Mouse (Mus musculus): ENCODE results near the gene Hspa2. TPM values are rescaled to one million over a fixed set of nuclear protein-coding genes. Genes with fewer than 3 reads are reported as not detected.

Gene Hspa2
- polyA plus RNA-seq, 1 experiment from 2014 or later: 11.9 TPM

GRCm38 (mm10) chr12:76370831-76371571 is 33.0 kb upstream of the Hspa2 start:
- ATAC-seq: peak; percentile 75
- Histone ChIP-seq H3K9ac (peak overlapping the region; percentile 97), H3K4me1 (replicated peaks) (peaks cover 28% of the 10 kb centered on the region), H3K27ac (peak overlapping the region; percentile 100), H3K27me3 (replicated peaks) (no peaks in the 10 kb centered on the region), H3K36me3 (no peaks in the 10 kb centered on the region), H3K4me3 (replicated peaks) (peak overlapping the region; percentile 87), H3K9me3 (no peaks in the 10 kb centered on the region), H3K4me2 (replicated peaks) (peak overlapping the region; percentile 88)
- under 1% methylated on average over 61 of the region's 63 CpGs for whole genome bisulfite sequencing

GRCm38 (mm10) chr12:76372046-76372445 is 31.9 kb upstream of the Hspa2 start:
- H3K36me3 ChIP-seq: no peaks in the 10 kb centered on the region
- H3K4me1 ChIP-seq (replicated peaks): peaks cover 28% of the 10 kb centered on the region
- ATAC-seq: no peak
- peak overlapping the region; percentile 88 for H3K4me2 ChIP-seq (replicated peaks)
- no peaks in the 10 kb centered on the region for H3K27me3 ChIP-seq (replicated peaks)
- WGBS: 44% methylated on average over 7 of the region's 7 CpGs
- peak overlapping the region; percentile 97 for H3K9ac ChIP-seq
- H3K4me3 ChIP-seq (replicated peaks): peak overlapping the region; percentile 87
- no peaks in the 10 kb centered on the region for H3K9me3 ChIP-seq
- peak overlapping the region; percentile 100; the same call in 1 of the 2 replicates for H3K27ac ChIP-seq

GRCm38 (mm10) chr12:76372881-76373818 is 30.8 kb upstream of the Hspa2 start:
- no peak overlapping the region for H3K9ac ChIP-seq
- no peak for ATAC-seq
- H3K27me3 ChIP-seq (replicated peaks): no peaks in the 10 kb centered on the region
- no peak overlapping the region for H3K4me2 ChIP-seq (replicated peaks)
- H3K4me3 ChIP-seq (replicated peaks): no peak overlapping the region
- no peaks in the 10 kb centered on the region for H3K9me3 ChIP-seq
- 73% methylated on average over 6 of the region's 7 CpGs for WGBS
- H3K4me1 ChIP-seq (replicated peaks): peaks cover 18% of the 10 kb centered on the region
- no peak overlapping the region for H3K27ac ChIP-seq
- H3K36me3 ChIP-seq: no peaks in the 10 kb centered on the region

- Histone ChIP-seq H3K4me3 (replicated peaks) (no peak overlapping the region), H3K4me2 (replicated peaks) (no peak overlapping the region), H3K9me3 (no peaks in the 10 kb centered on the region), H3K27me3 (replicated peaks) (no peaks in the 10 kb centered on the region), H3K4me1 (replicated peaks) (peaks cover 13% of the 10 kb centered on the region), H3K9ac (no peak overlapping the region), H3K27ac (no peak overlapping the region), H3K36me3 (no peaks in the 10 kb centered on the region)
- 65% methylated on average over 6 of the region's 6 CpGs for WGBS
- ATAC-seq: no peak
Measured at GRCm38 (mm10) chr12:76373991-76374390, 30.0 kb upstream of the Hspa2 start.

GRCm38 (mm10) chr12:76374911-76375310 is 29.1 kb upstream of the Hspa2 start:
- H3K9me3 ChIP-seq: no peaks in the 10 kb centered on the region
- WGBS: 79% methylated on average over 4 of the region's 4 CpGs
- no peaks in the 10 kb centered on the region for H3K27me3 ChIP-seq (replicated peaks)
- no peaks in the 10 kb centered on the region for H3K36me3 ChIP-seq
- H3K4me2 ChIP-seq (replicated peaks): no peak overlapping the region
- H3K27ac ChIP-seq: no peak overlapping the region
- H3K4me3 ChIP-seq (replicated peaks): no peak overlapping the region
- H3K4me1 ChIP-seq (replicated peaks): peaks cover 13% of the 10 kb centered on the region
- ATAC-seq: no peak
- H3K9ac ChIP-seq: no peak overlapping the region

- no peak for ATAC-seq
- Histone ChIP-seq H3K4me1 (replicated peaks) (peaks cover 17% of the 10 kb centered on the region), H3K4me2 (replicated peaks) (no peak overlapping the region), H3K9ac (no peak overlapping the region), H3K27ac (no peak overlapping the region), H3K9me3 (no peaks in the 10 kb centered on the region), H3K27me3 (replicated peaks) (no peaks in the 10 kb centered on the region), H3K4me3 (replicated peaks) (no peak overlapping the region), H3K36me3 (no peaks in the 10 kb centered on the region)
- 86% methylated on average over 3 of the region's 3 CpGs for WGBS
Measured at GRCm38 (mm10) chr12:76375506-76375905, 28.5 kb upstream of the Hspa2 start.

- Histone ChIP-seq H3K9ac (no peak overlapping the region), H3K36me3 (no peaks in the 10 kb centered on the region), H3K9me3 (no peaks in the 10 kb centered on the region), H3K27ac (no peak overlapping the region), H3K4me1 (replicated peaks) (peaks cover 17% of the 10 kb centered on the region), H3K4me3 (replicated peaks) (no peak overlapping the region), H3K27me3 (replicated peaks) (no peaks in the 10 kb centered on the region), H3K4me2 (replicated peaks) (no peak overlapping the region)
- 55% methylated on average over 7 of the region's 7 CpGs for WGBS
- no peak for ATAC-seq
Measured at GRCm38 (mm10) chr12:76376649-76377048, 27.3 kb upstream of the Hspa2 start.

- H3K4me3 ChIP-seq (replicated peaks): no peak overlapping the region
- ATAC-seq: no peak
- 95% methylated on average over 6 of the region's 6 CpGs for WGBS
Measured at GRCm38 (mm10) chr12:76377059-76377458, 26.9 kb upstream of the Hspa2 start.

GRCm38 (mm10) chr12:76377726-76378125 is 26.2 kb upstream of the Hspa2 start:
- Histone ChIP-seq H3K27me3 (replicated peaks) (no peaks in the 10 kb centered on the region), H3K4me1 (replicated peaks) (peaks cover 8% of the 10 kb centered on the region), H3K9me3 (no peaks in the 10 kb centered on the region), H3K36me3 (no peaks in the 10 kb centered on the region), H3K27ac (no peak overlapping the region), H3K9ac (no peak overlapping the region), H3K4me2 (replicated peaks) (no peak overlapping the region), H3K4me3 (replicated peaks) (no peak overlapping the region)
- WGBS: 89% methylated on average over 3 of the region's 3 CpGs
- ATAC-seq: no peak

More at GRCm38 (mm10) chr12:76377059-76377458, 26.9 kb upstream of the Hspa2 start:
- Histone ChIP-seq H3K27me3 (replicated peaks) (no peaks in the 10 kb centered on the region), H3K36me3 (no peaks in the 10 kb centered on the region), H3K4me2 (replicated peaks) (no peak overlapping the region), H3K9me3 (no peaks in the 10 kb centered on the region), H3K9ac (no peak overlapping the region), H3K4me1 (replicated peaks) (peaks cover 14% of the 10 kb centered on the region), H3K27ac (no peak overlapping the region)

GRCm38 (mm10) chr12:76378556-76378955 is 25.4 kb upstream of the Hspa2 start:
- no peaks in the 10 kb centered on the region for H3K36me3 ChIP-seq
- peaks cover 4% of the 10 kb centered on the region; the same call in 1 of the 2 replicates for H3K4me1 ChIP-seq (replicated peaks)
- no peaks in the 10 kb centered on the region for H3K9me3 ChIP-seq
- H3K4me3 ChIP-seq (replicated peaks): no peak overlapping the region
- H3K9ac ChIP-seq: no peak overlapping the region
- H3K4me2 ChIP-seq (replicated peaks): no peak overlapping the region
- WGBS: 83% methylated on average over 5 of the region's 5 CpGs
- H3K27me3 ChIP-seq (replicated peaks): no peaks in the 10 kb centered on the region
- no peak for ATAC-seq
- H3K27ac ChIP-seq: no peak overlapping the region

- Histone ChIP-seq H3K36me3 (0 out of 2 replicates have a peak, but pooled peaks cover under 1% of the 10 kb centered on the region), H3K27me3 (replicated peaks) (no peaks in the 10 kb centered on the region), H3K9ac (no peak overlapping the region), H3K4me2 (replicated peaks) (no peak overlapping the region), H3K4me3 (replicated peaks) (no peak overlapping the region), H3K4me1 (replicated peaks) (peaks cover 4% of the 10 kb centered on the region; the same call in 1 of the 2 replicates), H3K9me3 (no peaks in the 10 kb centered on the region), H3K27ac (no peak overlapping the region)
- 0 out of 2 replicates have a peak, but pooled peaks have one; percentile 56 for ATAC-seq
- WGBS: 64% methylated on average over 7 of the region's 7 CpGs
Measured at GRCm38 (mm10) chr12:76380151-76380550, 23.8 kb upstream of the Hspa2 start.

GRCm38 (mm10) chr12:76385342-76385741 is 18.6 kb upstream of the Hspa2 start:
- WGBS: 89% methylated on average over 8 of the region's 8 CpGs
- H3K9ac ChIP-seq: no peak overlapping the region
- no peak overlapping the region for H3K27ac ChIP-seq
- no peaks in the 10 kb centered on the region for H3K27me3 ChIP-seq (replicated peaks)
- H3K4me3 ChIP-seq (replicated peaks): no peak overlapping the region
- no peak overlapping the region for H3K4me2 ChIP-seq (replicated peaks)
- H3K9me3 ChIP-seq: no peaks in the 10 kb centered on the region
- ATAC-seq: no peak
- 0 out of 2 replicates have a peak, but pooled peaks cover 8% of the 10 kb centered on the region for H3K36me3 ChIP-seq
- H3K4me1 ChIP-seq (replicated peaks): 0 out of 2 replicates have a peak, but pooled peaks cover under 1% of the 10 kb centered on the region

Measured in intestine, embryonic 15.5 days (tissue).